ENCODE assay signal across 8 mouse cellular contexts in the genomic region with DNA sequence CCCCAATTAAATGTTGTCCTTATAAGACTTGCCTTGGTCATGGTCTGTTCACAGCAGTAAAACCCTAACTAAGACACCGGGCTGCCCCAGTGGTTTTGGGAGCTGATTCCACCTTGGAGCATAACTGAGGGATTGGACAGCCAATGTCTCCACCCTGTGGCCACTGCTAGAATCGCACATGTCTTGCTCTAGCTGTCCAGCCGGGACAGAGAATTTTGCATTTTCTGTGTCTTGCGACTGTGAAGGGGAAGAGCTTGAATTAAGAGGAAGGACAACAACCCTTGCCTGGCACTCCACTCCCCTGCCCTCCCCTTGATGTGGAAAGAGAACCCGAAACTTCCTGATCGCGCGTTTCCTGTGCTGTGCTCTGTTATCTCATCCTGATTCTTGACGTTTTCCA. TPM values are rescaled to one million over a fixed set of nuclear protein-coding genes. Genes with fewer than 3 reads are reported as not detected.
DNase-seq lines count a peak whose midpoint lies in the region; ATAC-seq and TF ChIP-seq lines count a peak whose summit lies in the region.

No protein-coding gene starts in this region.

- H3K36me3 ChIP-seq in liver, embryonic 12.5 days: no peaks in the 10 kb centered on the region
- no peaks in the 10 kb centered on the region for H3K36me3 ChIP-seq in kidney, postnatal 0 days (ENCODE audit: insufficient read depth, low read length)
- no peaks in the 10 kb centered on the region for H3K36me3 ChIP-seq in liver, embryonic 13.5 days
- H3K36me3 ChIP-seq in stomach, embryonic 16.5 days (ENCODE audit: control insufficient read depth, insufficient read depth, low read length): no peaks in the 10 kb centered on the region

- H3K4me3 ChIP-seq in liver, embryonic 12.5 days: no peak overlapping the region
- H3K4me3 ChIP-seq in kidney, postnatal 0 days (replicated peaks; ENCODE audit: low read depth, low read length): no peak overlapping the region
- no peak overlapping the region for H3K4me3 ChIP-seq in liver, embryonic 13.5 days (replicated peaks)
- H3K4me3 ChIP-seq in stomach, embryonic 16.5 days (replicated peaks; ENCODE audit: low read length): no peak overlapping the region

- H3K9ac ChIP-seq in liver, embryonic 12.5 days: no peak overlapping the region
- no peak overlapping the region for H3K9ac ChIP-seq in kidney, postnatal 0 days (ENCODE audit: low read depth, low read length)
- no peak overlapping the region for H3K9ac ChIP-seq in liver, embryonic 13.5 days
- no peak overlapping the region for H3K9ac ChIP-seq in stomach, embryonic 16.5 days (ENCODE audit: low read length)

- H3K27me3 ChIP-seq in liver, embryonic 12.5 days (replicated peaks): no peaks in the 10 kb centered on the region
- H3K27me3 ChIP-seq in kidney, postnatal 0 days (ENCODE audit: insufficient read depth, low read length): no peaks in the 10 kb centered on the region
- H3K27me3 ChIP-seq in liver, embryonic 13.5 days: no peaks in the 10 kb centered on the region
- no peaks in the 10 kb centered on the region for H3K27me3 ChIP-seq in stomach, embryonic 16.5 days (ENCODE audit: control insufficient read depth, insufficient read depth, low read length)

- H3K27ac ChIP-seq in liver, embryonic 12.5 days: no peak overlapping the region
- H3K27ac ChIP-seq in kidney, postnatal 0 days: no peak overlapping the region
- H3K27ac ChIP-seq in liver, embryonic 13.5 days: no peak overlapping the region
- no peak overlapping the region for H3K27ac ChIP-seq in stomach, embryonic 16.5 days (ENCODE audit: low read length)

- no peak overlapping the region for H3K4me2 ChIP-seq in liver, embryonic 12.5 days
- H3K4me2 ChIP-seq in kidney, postnatal 0 days (ENCODE audit: low read length): no peak overlapping the region
- no peak overlapping the region for H3K4me2 ChIP-seq in liver, embryonic 13.5 days
- H3K4me2 ChIP-seq in stomach, embryonic 16.5 days (ENCODE audit: low read depth, low read length): no peak overlapping the region

- H3K9me3 ChIP-seq in liver, embryonic 12.5 days (replicated peaks): no peaks in the 10 kb centered on the region
- no peaks in the 10 kb centered on the region for H3K9me3 ChIP-seq in kidney, postnatal 0 days (replicated peaks; ENCODE audit: low read length)
- H3K9me3 ChIP-seq in liver, embryonic 13.5 days (replicated peaks): no peaks in the 10 kb centered on the region
- H3K9me3 ChIP-seq in stomach, embryonic 16.5 days (replicated peaks; ENCODE audit: control insufficient read depth, low read length): no peaks in the 10 kb centered on the region

- no peak for ATAC-seq in liver, embryonic 12.5 days
- ATAC-seq in kidney, postnatal 0 days (replicated peaks; ENCODE audit: low FRiP score, low read depth): peak; percentile 68
- peak; percentile 47; the same call in 1 of the 2 replicates for ATAC-seq in liver, embryonic 13.5 days (ENCODE audit: low read depth)
- peak; percentile 56 for ATAC-seq in stomach, embryonic 16.5 days (ENCODE audit: insufficient read depth, low FRiP score)

- peaks cover 15% of the 10 kb centered on the region; the same call in 1 of the 2 replicates for H3K4me1 ChIP-seq in liver, embryonic 12.5 days
- no peaks in the 10 kb centered on the region for H3K4me1 ChIP-seq in kidney, postnatal 0 days (replicated peaks; ENCODE audit: insufficient read depth, low read length)
- no peaks in the 10 kb centered on the region for H3K4me1 ChIP-seq in liver, embryonic 13.5 days (replicated peaks)
- no peaks in the 10 kb centered on the region for H3K4me1 ChIP-seq in stomach, embryonic 16.5 days (ENCODE audit: control insufficient read depth, insufficient read depth, low read length)

- DNase-seq in liver: peak; percentile 73
- DNase-seq in embryo, embryonic 11 days: peak; percentile 86
- DNase-seq in gastrocnemius, postnatal 4 days (ENCODE audit: low spot score in 2 of 2): peak; percentile 55 to 72
- DNase-seq in kidney, postnatal 0 days (ENCODE audit: low spot score): peak; percentile 90
- peak; percentile 46 for DNase-seq in liver, embryonic 13.5 days
- DNase-seq in neural tube, embryonic 10.5 days (ENCODE audit: extremely low spot score, low spot score): peak; percentile 87

- TF ChIP-seq CTCF in kidney, postnatal 0 days (IDR thresholded peaks at IDR 0.05; ENCODE audit: low read depth): peak; percentile 91

- WGBS in liver, embryonic 12.5 days (ENCODE audit: insufficient replicate concordance): 2% methylated on average over 9 of the region's 9 CpGs
- WGBS in kidney, postnatal 0 days: 18% methylated on average over 9 of the region's 9 CpGs
- WGBS in liver, embryonic 13.5 days (ENCODE audit: insufficient replicate concordance): 1% methylated on average over 9 of the region's 9 CpGs
- 16% methylated on average over 9 of the region's 9 CpGs for WGBS in stomach, embryonic 16.5 days

RNA-seq across cellular contexts. Expression of a gene that starts 21.3 kb away (rescaled TPM):
- 0.39 and 0.67 TPM in 2 replicates for polyA plus RNA-seq in liver, embryonic 12.5 days (2016; fragmentation: Nextera tagmentation; extraction: Ambion mirVana)
- total RNA-seq in gastrocnemius, postnatal 4 days (2021): 1 to 10 TPM in 1 of 2 experiments, under 1 TPM in 1; 0.49 to 1.1 TPM
- 0.36 and 0.43 TPM in 2 replicates for polyA plus RNA-seq in kidney, postnatal 0 days (2015; fragmentation: Nextera tagmentation; extraction: Ambion mirVana)
- polyA plus RNA-seq in liver, embryonic 13.5 days (2015; fragmentation: Nextera tagmentation; extraction: Ambion mirVana): 0.50 and 0.72 TPM in 2 replicates
- polyA plus RNA-seq in stomach, embryonic 16.5 days (2015; fragmentation: Nextera tagmentation; extraction: Ambion mirVana): 0.74 and 1.2 TPM in 2 replicates

RNA-seq across cellular contexts. Expression of a gene that starts 23.0 kb away (rescaled TPM):
- 3.7 and 4.6 TPM in 2 replicates for polyA plus RNA-seq in liver, embryonic 12.5 days (2016; fragmentation: Nextera tagmentation; extraction: Ambion mirVana)
- 1 to 10 TPM; 1.3 to 2.0 TPM for total RNA-seq in gastrocnemius, postnatal 4 days (2021)
- 1.5 and 1.7 TPM in 2 replicates for polyA plus RNA-seq in kidney, postnatal 0 days (2015; fragmentation: Nextera tagmentation; extraction: Ambion mirVana)
- polyA plus RNA-seq in liver, embryonic 13.5 days (2015; fragmentation: Nextera tagmentation; extraction: Ambion mirVana): 4.0 and 5.5 TPM in 2 replicates
- polyA plus RNA-seq in stomach, embryonic 16.5 days (2015; fragmentation: Nextera tagmentation; extraction: Ambion mirVana): 2.3 and 2.5 TPM in 2 replicates

RNA-seq across cellular contexts. Expression of a gene that starts 56.1 kb away (rescaled TPM):
- polyA plus RNA-seq in liver, embryonic 12.5 days (2016; fragmentation: Nextera tagmentation; extraction: Ambion mirVana): not detected in 2 replicates
- not detected for total RNA-seq in gastrocnemius, postnatal 4 days (2021)
- polyA plus RNA-seq in kidney, postnatal 0 days (2015; fragmentation: Nextera tagmentation; extraction: Ambion mirVana): not detected in 2 replicates
- polyA plus RNA-seq in liver, embryonic 13.5 days (2015; fragmentation: Nextera tagmentation; extraction: Ambion mirVana): 0.16 TPM in 1 of 2 replicates, not detected in the other
- polyA plus RNA-seq in stomach, embryonic 16.5 days (2015; fragmentation: Nextera tagmentation; extraction: Ambion mirVana): not detected in 2 replicates
